In the genomic region with DNA sequence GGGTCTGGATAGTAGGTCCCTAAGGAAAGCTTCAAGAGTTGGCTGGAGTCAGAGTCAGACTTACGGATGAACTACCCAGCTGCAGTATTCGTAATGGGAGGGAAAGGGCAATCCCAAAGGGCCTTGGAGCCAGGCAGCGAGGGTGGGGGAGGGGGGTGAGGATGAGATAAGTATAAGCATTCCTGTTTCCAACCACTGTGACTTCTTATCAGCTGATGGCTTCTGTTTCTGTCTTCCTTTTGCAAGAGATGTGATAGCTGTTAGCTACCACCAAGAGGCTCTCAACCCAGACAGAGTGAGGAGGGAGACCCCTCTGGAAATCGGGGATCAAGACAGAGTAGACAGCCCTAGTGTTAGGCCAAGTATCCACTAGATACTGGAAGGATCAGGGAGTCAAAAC, we compare ENCODE assay signal across 13 mouse cellular contexts. TPM values are rescaled to one million over a fixed set of nuclear protein-coding genes. Genes with fewer than 3 reads are reported as not detected.
DNase-seq lines count a peak whose midpoint lies in the region; ATAC-seq and TF ChIP-seq lines count a peak whose summit lies in the region.
"Had no signal": no experiment of that assay in that cellular context is flagged by ENCODE, and none has a peak within 500 bp of the region (broad histone marks: within the 10 kb centered on the region; RNA-seq: fewer than 3 reads in every experiment).

No protein-coding gene starts in this region.

- no peaks in the 10 kb centered on the region for H3K36me3 ChIP-seq in kidney, embryonic 15.5 days
- H3K36me3 ChIP-seq in kidney, adult 2 months (ENCODE audit: control insufficient read depth, insufficient read depth, low read length) = no peaks in the 10 kb centered on the region
- no peaks in the 10 kb centered on the region for H3K36me3 ChIP-seq in hindbrain, embryonic 16.5 days (ENCODE audit: control insufficient read depth, insufficient read depth, low read length)
- no peaks in the 10 kb centered on the region for H3K36me3 ChIP-seq in midbrain, postnatal 0 days (ENCODE audit: insufficient read depth, low read length)
- no peaks in the 10 kb centered on the region for H3K36me3 ChIP-seq in intestine, embryonic 15.5 days

- ATAC-seq in kidney, embryonic 15.5 days (replicated peaks; ENCODE audit: low FRiP score) = 0 out of 2 replicates have a peak, but pooled peaks have one; percentile 38
- no peak for ATAC-seq in hindbrain, embryonic 16.5 days
- peak; percentile 32 for ATAC-seq in midbrain, postnatal 0 days (ENCODE audit: low FRiP score)
- ATAC-seq in intestine, embryonic 15.5 days = no peak
- ATAC-seq: activated CD4-positive, CD25-positive, alpha-beta regulatory T cell, adult 4 months had no signal

- H3K4me1 ChIP-seq in kidney, embryonic 15.5 days = no peaks in the 10 kb centered on the region
- H3K4me1 ChIP-seq in kidney, adult 2 months (ENCODE audit: control insufficient read depth, insufficient read depth, low read length) = no peaks in the 10 kb centered on the region
- H3K4me1 ChIP-seq in hindbrain, embryonic 16.5 days (ENCODE audit: control insufficient read depth, insufficient read depth, low read depth, low read length) = no peaks in the 10 kb centered on the region
- no peaks in the 10 kb centered on the region for H3K4me1 ChIP-seq in midbrain, postnatal 0 days (ENCODE audit: insufficient read depth, low read length)
- H3K4me1 ChIP-seq in intestine, embryonic 15.5 days (replicated peaks) = no peaks in the 10 kb centered on the region

- no peaks in the 10 kb centered on the region for H3K27me3 ChIP-seq in kidney, embryonic 15.5 days
- H3K27me3 ChIP-seq in kidney, adult 2 months (replicated peaks; ENCODE audit: control insufficient read depth, insufficient read depth, low read length) = no peaks in the 10 kb centered on the region
- H3K27me3 ChIP-seq in hindbrain, embryonic 16.5 days (replicated peaks; ENCODE audit: control insufficient read depth, insufficient read depth, low read length) = no peaks in the 10 kb centered on the region
- no peaks in the 10 kb centered on the region for H3K27me3 ChIP-seq in midbrain, postnatal 0 days (ENCODE audit: insufficient read depth, low read length)
- no peaks in the 10 kb centered on the region for H3K27me3 ChIP-seq in intestine, embryonic 15.5 days (replicated peaks)

- DNase-seq in kidney, adult 2 months = no peak
- peak; percentile 78 for DNase-seq in c-Kit-positive CD71-positive TER-119-positive erythroid progenitor cells, embryonic 14.5 days (ENCODE audit: low spot score)
- DNase-seq in midbrain, postnatal 0 days (ENCODE audit: low spot score) = no peak
- no peak for DNase-seq in natural killer cell, adult 2 months (ENCODE audit: low spot score in 2 of 2)
- DNase-seq in adrenal gland, postnatal 4 days (ENCODE audit: low spot score in 2 of 2) = no peak
- DNase-seq: lung, adult 18-20 months had no signal

- H3K4me3 ChIP-seq in kidney, embryonic 15.5 days (replicated peaks) = no peak overlapping the region
- no peak overlapping the region for H3K4me3 ChIP-seq in kidney, adult 2 months (ENCODE audit: insufficient read depth, low read depth, low read length)
- H3K4me3 ChIP-seq in hindbrain, embryonic 16.5 days (ENCODE audit: low read length) = no peak overlapping the region
- no peak overlapping the region for H3K4me3 ChIP-seq in midbrain, postnatal 0 days (ENCODE audit: low read depth, low read length)
- no peak overlapping the region for H3K4me3 ChIP-seq in intestine, embryonic 15.5 days (replicated peaks)

- 48% methylated on average over 4 of the region's 4 CpGs for WGBS in kidney, embryonic 15.5 days
- WGBS in kidney, adult 2 months = 43% methylated on average over 4 of the region's 4 CpGs
- WGBS in hindbrain, embryonic 16.5 days = 50% methylated on average over 4 of the region's 4 CpGs
- 56% methylated on average over 4 of the region's 4 CpGs for whole genome bisulfite sequencing in midbrain, postnatal 0 days
- WGBS in intestine, embryonic 15.5 days = 34% methylated on average over 4 of the region's 4 CpGs

- H3K9me3 ChIP-seq in kidney, embryonic 15.5 days (replicated peaks) = no peaks in the 10 kb centered on the region
- no peaks in the 10 kb centered on the region for H3K9me3 ChIP-seq in hindbrain, embryonic 16.5 days (ENCODE audit: control insufficient read depth, low read length)
- no peaks in the 10 kb centered on the region for H3K9me3 ChIP-seq in midbrain, postnatal 0 days (ENCODE audit: low read length)
- H3K9me3 ChIP-seq in intestine, embryonic 15.5 days = no peaks in the 10 kb centered on the region

- H3K9ac ChIP-seq in kidney, embryonic 15.5 days = no peak overlapping the region
- no peak overlapping the region for H3K9ac ChIP-seq in hindbrain, embryonic 16.5 days (ENCODE audit: low read depth, low read length)
- no peak overlapping the region for H3K9ac ChIP-seq in midbrain, postnatal 0 days (replicated peaks; ENCODE audit: low read length, poor library complexity, severe bottlenecking)
- H3K9ac ChIP-seq in intestine, embryonic 15.5 days = no peak overlapping the region

- H3K4me2 ChIP-seq in kidney, embryonic 15.5 days = no peak overlapping the region
- H3K4me2 ChIP-seq in hindbrain, embryonic 16.5 days (ENCODE audit: low read length) = no peak overlapping the region
- H3K4me2 ChIP-seq in midbrain, postnatal 0 days (ENCODE audit: low read depth, low read length, poor library complexity, severe bottlenecking) = no peak overlapping the region
- no peak overlapping the region for H3K4me2 ChIP-seq in intestine, embryonic 15.5 days (replicated peaks)

- no peak for TF ChIP-seq POLR2A in kidney, adult 2 months (IDR thresholded peaks at IDR 0.05; ENCODE audit: low read depth, low read length)

- no peak overlapping the region for H3K27ac ChIP-seq in kidney, embryonic 15.5 days
- no peak overlapping the region for H3K27ac ChIP-seq in kidney, adult 2 months (ENCODE audit: insufficient read depth, low read depth, low read length)
- H3K27ac ChIP-seq in hindbrain, embryonic 16.5 days (ENCODE audit: low read depth, low read length) = 0 out of 2 replicates have a peak overlapping the region, but pooled peaks have one; percentile 13
- H3K27ac ChIP-seq in midbrain, postnatal 0 days (ENCODE audit: low read depth, low read length) = peak overlapping the region; percentile 38
- H3K27ac ChIP-seq in intestine, embryonic 15.5 days = no peak overlapping the region

- TF ChIP-seq CTCF in kidney, adult 2 months (conservative IDR thresholded peaks at IDR 0.05; ENCODE audit: insufficient read depth, insufficient read length, low read depth, low read length) = no peak
- peak; percentile 34 for TF ChIP-seq CTCF in midbrain, postnatal 0 days (IDR thresholded peaks at IDR 0.05)

RNA-seq across cellular contexts. Expression of a gene that starts 4.4 kb away (rescaled TPM):
- polyA plus RNA-seq in kidney, embryonic 15.5 days (2015; fragmentation: Nextera tagmentation; extraction: Ambion mirVana) = 0.82 and 1.0 TPM in 2 replicates
- polyA plus RNA-seq in kidney, adult 2 months (2012; rRNA removed) = 0.87 and 2.0 TPM in 2 replicates
- polyA plus RNA-seq in hindbrain, embryonic 16.5 days (2015; fragmentation: Nextera tagmentation; extraction: Ambion mirVana) = 17.5 and 20.4 TPM in 2 replicates
- 38.0 and 52.3 TPM in 2 replicates for total RNA-seq in midbrain, postnatal 0 days (2014; rRNA removed)
- polyA plus RNA-seq in midbrain, postnatal 0 days (2015; fragmentation: Nextera tagmentation; extraction: Ambion mirVana) = 23.1 and 24.1 TPM in 2 replicates
- 1 to 10 TPM; 5.0 to 6.2 TPM for total RNA-seq in adrenal gland, postnatal 4 days (2021)
- 2.1 and 2.6 TPM in 2 replicates for polyA plus RNA-seq in intestine, embryonic 15.5 days (2015; fragmentation: Nextera tagmentation; extraction: Ambion mirVana)
- polyA plus RNA-seq: activated CD4-positive, CD25-positive, alpha-beta regulatory T cell, adult 4 months had no signal

RNA-seq across cellular contexts. Expression of a gene that starts 21.5 kb away (rescaled TPM):
- 2.7 and 2.9 TPM in 2 replicates for polyA plus RNA-seq in kidney, embryonic 15.5 days (2015; fragmentation: Nextera tagmentation; extraction: Ambion mirVana)
- polyA plus RNA-seq in kidney, adult 2 months (2012; rRNA removed) = 0.68 and 1.8 TPM in 2 replicates
- 0.99 and 1.6 TPM in 2 replicates for polyA plus RNA-seq in hindbrain, embryonic 16.5 days (2015; fragmentation: Nextera tagmentation; extraction: Ambion mirVana)
- 0.66 and 2.8 TPM in 2 replicates for total RNA-seq in midbrain, postnatal 0 days (2014; rRNA removed)
- polyA plus RNA-seq in midbrain, postnatal 0 days (2015; fragmentation: Nextera tagmentation; extraction: Ambion mirVana) = 0.89 and 1.0 TPM in 2 replicates
- 1 to 10 TPM; 2.3 to 2.7 TPM for total RNA-seq in adrenal gland, postnatal 4 days (2021)
- polyA plus RNA-seq in intestine, embryonic 15.5 days (2015; fragmentation: Nextera tagmentation; extraction: Ambion mirVana) = 3.7 and 4.4 TPM in 2 replicates

RNA-seq across cellular contexts. Expression of a gene that starts 38.3 kb away (rescaled TPM):
- 0.71 and 1.3 TPM in 2 replicates for polyA plus RNA-seq in kidney, embryonic 15.5 days (2015; fragmentation: Nextera tagmentation; extraction: Ambion mirVana)
- polyA plus RNA-seq in kidney, adult 2 months (2012; rRNA removed) = 1.8 and 2.4 TPM in 2 replicates
- 64.9 and 70.2 TPM in 2 replicates for polyA plus RNA-seq in hindbrain, embryonic 16.5 days (2015; fragmentation: Nextera tagmentation; extraction: Ambion mirVana)
- 547 and 554 TPM in 2 replicates for total RNA-seq in midbrain, postnatal 0 days (2014; rRNA removed)
- polyA plus RNA-seq in midbrain, postnatal 0 days (2015; fragmentation: Nextera tagmentation; extraction: Ambion mirVana) = 53.9 and 60.8 TPM in 2 replicates
- 10 to 100 TPM; 15.6 to 17.7 TPM for total RNA-seq in adrenal gland, postnatal 4 days (2021)
- polyA plus RNA-seq in intestine, embryonic 15.5 days (2015; fragmentation: Nextera tagmentation; extraction: Ambion mirVana) = 2.2 and 2.4 TPM in 2 replicates
- polyA plus RNA-seq: activated CD4-positive, CD25-positive, alpha-beta regulatory T cell, adult 4 months had no signal

RNA-seq across cellular contexts. Expression of a gene that starts 51.6 kb away (rescaled TPM):
- polyA plus RNA-seq in kidney, embryonic 15.5 days (2015; fragmentation: Nextera tagmentation; extraction: Ambion mirVana) = not detected in 2 replicates
- not detected in 2 replicates for polyA plus RNA-seq in kidney, adult 2 months (2012; rRNA removed)
- polyA plus RNA-seq in hindbrain, embryonic 16.5 days (2015; fragmentation: Nextera tagmentation; extraction: Ambion mirVana) = not detected in 2 replicates
- not detected in 2 replicates for total RNA-seq in midbrain, postnatal 0 days (2014; rRNA removed)
- polyA plus RNA-seq in midbrain, postnatal 0 days (2015; fragmentation: Nextera tagmentation; extraction: Ambion mirVana) = not detected in 2 replicates
- not detected for total RNA-seq in adrenal gland, postnatal 4 days (2021)
- polyA plus RNA-seq in intestine, embryonic 15.5 days (2015; fragmentation: Nextera tagmentation; extraction: Ambion mirVana) = not detected in 2 replicates
- total RNA-seq: gastrocnemius, postnatal 4 days; left cerebral cortex, adult 8-10 months had no signal
- polyA plus RNA-seq: activated CD4-positive, CD25-positive, alpha-beta regulatory T cell, adult 4 months; cortical plate, adult 2 months had no signal

Comparison
In these comparisons a context has a peak if more than half of its experiments do, and no peak if none do; other contexts are left out.
1. ATAC-seq: peak in kidney, embryonic 15.5 days (single experiment) and midbrain, postnatal 0 days (single experiment); none in hindbrain, embryonic 16.5 days (single experiment) and intestine, embryonic 15.5 days (single experiment).
2. H3K27ac ChIP-seq: peak in hindbrain, embryonic 16.5 days (single experiment) and midbrain, postnatal 0 days (single experiment); none in kidney, embryonic 15.5 days (single experiment), kidney, adult 2 months (single experiment) and intestine, embryonic 15.5 days (single experiment).
3. RNA of a gene that starts 38.3 kb away (polyA plus RNA-seq): 64.9 to 70.2 TPM in hindbrain, embryonic 16.5 days and 53.9 to 60.8 TPM in midbrain, postnatal 0 days; 1.8 to 2.4 TPM in kidney, adult 2 months, 2.2 to 2.4 TPM in intestine, embryonic 15.5 days and 0.71 to 1.3 TPM in kidney, embryonic 15.5 days; every median in the first group is over 10 times any median in the second.